Mouse (Mus musculus): ENCODE measurements at regions not wholly inside any gene's neighbourhood (a gene's known extent, or its start where the extent isn't known, plus 50 kb on each side); places are given as distances from the start of the nearest gene placed in this dataset.

DNA sequence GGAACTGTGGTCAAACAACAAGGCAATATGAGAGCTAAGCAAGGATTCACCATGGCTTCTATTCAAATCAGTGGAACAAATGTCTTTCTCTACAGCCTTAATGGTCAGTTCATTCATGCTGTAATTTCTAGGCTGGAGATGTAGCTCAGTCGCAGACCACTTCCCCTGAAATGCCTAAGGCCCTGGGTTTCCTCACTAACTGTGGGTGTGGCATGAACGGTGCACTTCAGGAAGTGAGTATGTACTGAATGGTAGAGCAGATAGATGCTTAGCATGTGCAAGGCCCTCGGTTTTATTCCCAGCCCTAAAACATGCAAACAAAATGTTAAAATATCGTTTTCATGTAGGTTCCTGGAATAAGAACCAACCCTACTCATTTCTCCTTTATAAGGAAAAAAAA is 129.3 kb upstream of the Sp8 start:
- Histone ChIP-seq H3K36me3 (ENCODE audit: control insufficient read depth, insufficient read depth, low read length) (no peaks in the 10 kb centered on the region), H3K4me1 (replicated peaks; ENCODE audit: control insufficient read depth, insufficient read depth, low read length) (no peaks in the 10 kb centered on the region; the same call in 1 of the 2 replicates), H3K9me3 (ENCODE audit: control insufficient read depth, low read length) (no peaks in the 10 kb centered on the region), H3K4me2 (ENCODE audit: low read depth, low read length, severe bottlenecking) (no peak overlapping the region), H3K9ac (ENCODE audit: low read length) (no peak overlapping the region), H3K27me3 (ENCODE audit: control insufficient read depth, insufficient read depth, low read length) (peaks cover 10% of the 10 kb centered on the region), H3K4me3 (ENCODE audit: low read depth, low read length) (no peak overlapping the region), H3K27ac (ENCODE audit: low read depth, low read length) (no peak overlapping the region)
- ATAC-seq (replicated peaks; ENCODE audit: low FRiP score): no peak
- 85% methylated on average over 4 of the region's 4 CpGs for WGBS
- no peak for DNase-seq (ENCODE audit: low spot score)

DNA sequence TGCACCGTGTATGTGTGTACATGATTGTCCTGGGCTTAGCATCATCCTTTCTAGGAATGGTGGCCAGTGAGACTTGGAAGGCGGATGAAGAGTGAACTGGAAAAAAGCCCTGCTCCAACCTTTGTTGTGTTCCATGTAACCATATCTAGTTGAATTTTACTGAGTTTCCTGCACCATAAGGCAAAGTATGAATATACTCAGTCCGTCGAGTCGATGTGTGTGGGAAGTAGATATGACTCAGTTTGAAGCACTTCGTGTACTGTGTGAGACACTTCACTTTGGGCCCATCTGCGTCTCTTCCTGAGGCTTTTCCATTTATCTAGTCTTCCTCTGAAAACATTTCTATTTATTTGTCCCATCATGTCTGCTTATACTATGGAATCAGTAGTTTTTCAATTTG is 139.5 kb upstream of the Sp8 start:
- 88% methylated on average over 7 of the region's 7 CpGs for WGBS
- no peak for ATAC-seq (replicated peaks; ENCODE audit: low FRiP score)

DNA sequence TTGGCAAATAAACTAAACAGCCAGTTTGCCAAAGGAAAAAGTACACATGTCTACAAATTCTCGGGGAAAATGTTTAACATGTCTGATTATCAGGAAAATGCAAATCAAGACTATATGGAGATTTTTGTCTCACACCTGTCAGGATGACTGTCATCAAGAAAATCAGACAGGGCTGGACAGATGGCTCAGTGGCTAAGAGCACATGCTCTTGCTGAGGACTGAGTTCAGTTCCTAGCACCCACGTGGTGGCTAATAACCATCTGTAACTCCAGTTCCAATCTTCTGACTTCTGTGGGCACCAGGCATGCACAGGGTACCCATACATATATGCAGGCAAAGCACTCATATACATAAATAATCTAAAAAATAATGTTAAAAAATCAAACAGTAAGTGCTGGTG is 141.3 kb upstream of the Sp8 start:
- ATAC-seq (replicated peaks; ENCODE audit: low FRiP score): no peak
- Histone ChIP-seq H3K4me3 (ENCODE audit: low read depth, low read length) (no peak overlapping the region), H3K4me1 (replicated peaks; ENCODE audit: control insufficient read depth, insufficient read depth, low read length) (no peaks in the 10 kb centered on the region; the same call in 1 of the 2 replicates), H3K4me2 (ENCODE audit: low read depth, low read length, severe bottlenecking) (no peak overlapping the region), H3K27ac (ENCODE audit: low read depth, low read length) (no peak overlapping the region), H3K9me3 (ENCODE audit: control insufficient read depth, low read length) (no peaks in the 10 kb centered on the region), H3K27me3 (ENCODE audit: control insufficient read depth, insufficient read depth, low read length) (no peaks in the 10 kb centered on the region), H3K36me3 (ENCODE audit: control insufficient read depth, insufficient read depth, low read length) (no peaks in the 10 kb centered on the region), H3K9ac (ENCODE audit: low read length) (no peak overlapping the region)
- 84% methylated on average over 2 of the region's 2 CpGs for WGBS
- DNase-seq (ENCODE audit: low spot score): no peak

More for the DNA sequence above, 139.5 kb upstream of the Sp8 start:
- H3K9ac ChIP-seq (ENCODE audit: low read length): no peak overlapping the region
- DNase-seq (ENCODE audit: low spot score): no peak
- no peaks in the 10 kb centered on the region for H3K36me3 ChIP-seq (ENCODE audit: control insufficient read depth, insufficient read depth, low read length)
- no peaks in the 10 kb centered on the region for H3K9me3 ChIP-seq (ENCODE audit: control insufficient read depth, low read length)
- no peaks in the 10 kb centered on the region; the same call in 1 of the 2 replicates for H3K4me1 ChIP-seq (replicated peaks; ENCODE audit: control insufficient read depth, insufficient read depth, low read length)
- H3K27me3 ChIP-seq (ENCODE audit: control insufficient read depth, insufficient read depth, low read length): no peaks in the 10 kb centered on the region
- no peak overlapping the region for H3K4me2 ChIP-seq (ENCODE audit: low read depth, low read length, severe bottlenecking)
- H3K27ac ChIP-seq (ENCODE audit: low read depth, low read length): no peak overlapping the region
- no peak overlapping the region for H3K4me3 ChIP-seq (ENCODE audit: low read depth, low read length)

DNA sequence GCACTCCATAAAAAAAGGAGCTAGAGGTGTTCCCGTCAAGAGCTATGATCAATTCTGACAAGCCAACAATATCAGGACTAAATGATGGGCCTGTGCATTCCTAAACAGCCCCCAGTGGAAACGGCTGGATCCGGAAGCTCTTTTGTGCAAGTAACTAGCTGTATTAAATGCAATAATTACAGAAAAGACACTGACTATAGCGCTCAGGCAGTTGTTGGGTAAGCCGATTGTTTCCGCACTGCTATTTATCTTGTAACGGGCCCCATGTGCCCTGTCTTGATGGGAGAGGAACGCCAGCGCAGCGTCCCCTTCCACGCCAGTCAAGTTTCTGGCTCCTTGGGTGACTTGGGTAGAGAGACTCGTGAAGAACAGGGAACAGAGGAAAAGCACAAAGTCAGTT is 142.4 kb upstream of the Sp8 start:
- ATAC-seq (replicated peaks; ENCODE audit: low FRiP score) (no peak), DNase-seq (ENCODE audit: low spot score) (no peak)
- H3K9me3 ChIP-seq (ENCODE audit: control insufficient read depth, low read length): no peaks in the 10 kb centered on the region
- H3K4me3 ChIP-seq (ENCODE audit: low read depth, low read length): no peak overlapping the region
- no peak overlapping the region for H3K4me2 ChIP-seq (ENCODE audit: low read depth, low read length, severe bottlenecking)
- WGBS: 55% methylated on average over 12 of the region's 12 CpGs
- no peaks in the 10 kb centered on the region for H3K27me3 ChIP-seq (ENCODE audit: control insufficient read depth, insufficient read depth, low read length)
- H3K9ac ChIP-seq (ENCODE audit: low read length): no peak overlapping the region
- no peaks in the 10 kb centered on the region for H3K36me3 ChIP-seq (ENCODE audit: control insufficient read depth, insufficient read depth, low read length)
- H3K27ac ChIP-seq (ENCODE audit: low read depth, low read length): no peak overlapping the region
- no peaks in the 10 kb centered on the region; the same call in 1 of the 2 replicates for H3K4me1 ChIP-seq (replicated peaks; ENCODE audit: control insufficient read depth, insufficient read depth, low read length)

DNA sequence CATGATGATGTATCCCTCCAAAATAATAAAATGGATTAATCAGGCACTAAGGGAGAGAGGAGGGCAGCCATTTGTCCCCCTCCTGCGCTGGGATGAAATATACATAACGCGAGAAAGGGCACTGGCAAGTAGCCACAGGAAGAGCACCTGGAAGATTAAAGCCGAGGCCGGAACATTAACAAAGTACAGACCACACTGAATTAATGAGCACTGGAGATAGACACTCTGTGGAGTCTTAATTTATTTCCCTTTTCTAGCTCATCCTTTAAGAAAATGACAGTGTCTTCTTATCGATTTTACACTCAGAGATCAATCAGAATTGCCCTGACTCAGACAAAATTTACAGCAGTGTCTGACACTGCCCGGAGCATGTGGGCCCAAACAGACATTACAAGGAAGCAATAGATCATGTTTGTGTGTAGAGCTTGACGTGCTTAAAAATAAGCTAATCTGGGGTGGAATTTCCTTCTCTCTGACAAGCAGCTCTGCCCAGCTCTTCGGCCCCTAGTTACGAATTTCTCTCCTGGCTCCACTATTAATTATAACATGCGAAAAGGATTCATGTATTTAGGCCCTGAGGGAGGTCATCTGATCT is 143.0 kb upstream of the Sp8 start:
- no peak overlapping the region for H3K4me2 ChIP-seq (ENCODE audit: low read depth, low read length, severe bottlenecking)
- WGBS: 77% methylated on average over 11 of the region's 11 CpGs
- H3K9ac ChIP-seq (ENCODE audit: low read length): no peak overlapping the region
- no peaks in the 10 kb centered on the region for H3K9me3 ChIP-seq (ENCODE audit: control insufficient read depth, low read length)
- DNase-seq (ENCODE audit: low spot score): no peak
- H3K36me3 ChIP-seq (ENCODE audit: control insufficient read depth, insufficient read depth, low read length): no peaks in the 10 kb centered on the region
- H3K4me1 ChIP-seq (replicated peaks; ENCODE audit: control insufficient read depth, insufficient read depth, low read length): no peaks in the 10 kb centered on the region; the same call in 1 of the 2 replicates
- no peak overlapping the region for H3K27ac ChIP-seq (ENCODE audit: low read depth, low read length)
- H3K4me3 ChIP-seq (ENCODE audit: low read depth, low read length): no peak overlapping the region
- no peaks in the 10 kb centered on the region for H3K27me3 ChIP-seq (ENCODE audit: control insufficient read depth, insufficient read depth, low read length)
- no peak for ATAC-seq (replicated peaks; ENCODE audit: low FRiP score)

DNA sequence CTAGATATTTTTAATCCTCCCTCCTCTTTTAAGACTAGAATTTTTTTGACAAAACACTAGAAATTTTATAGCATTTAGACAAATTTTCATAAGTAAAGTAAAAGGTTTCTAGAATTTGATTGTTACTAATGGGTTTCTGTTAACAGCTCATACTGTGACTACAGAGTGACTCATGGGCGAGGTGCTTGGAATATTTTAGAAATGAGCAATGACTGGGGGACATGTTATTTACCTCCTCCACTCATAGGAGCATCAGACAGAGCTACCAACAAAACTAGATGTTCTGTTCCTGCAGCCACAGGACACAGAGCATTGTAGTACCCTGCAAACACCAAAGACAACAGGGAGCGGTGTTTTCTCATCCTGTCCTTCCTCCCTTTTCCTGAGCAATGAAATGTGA is 144.3 kb upstream of the Sp8 start:
- WGBS: 90% methylated on average over 2 of the region's 2 CpGs
- H3K27ac ChIP-seq (ENCODE audit: low read depth, low read length): no peak overlapping the region
- H3K4me1 ChIP-seq (replicated peaks; ENCODE audit: control insufficient read depth, insufficient read depth, low read length): no peaks in the 10 kb centered on the region; the same call in 1 of the 2 replicates

DNA sequence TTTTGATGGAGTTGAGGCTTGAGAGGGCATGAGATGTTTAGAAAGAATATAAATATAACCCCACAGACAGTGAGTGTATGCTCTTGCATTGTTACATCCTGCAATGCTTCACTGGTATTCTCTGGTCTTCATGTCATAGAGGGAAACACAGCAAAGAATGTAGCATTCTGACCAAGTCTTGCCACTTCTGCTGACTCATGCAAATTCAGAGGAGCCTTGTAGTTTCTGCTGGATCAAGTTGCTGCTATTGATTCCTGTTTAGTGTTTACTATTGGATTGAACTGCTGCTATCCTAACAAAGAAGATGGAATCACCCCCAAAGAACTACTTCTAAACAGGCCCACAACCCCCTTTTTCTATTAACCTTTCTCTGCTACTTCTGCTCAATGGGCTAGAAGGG is 148.0 kb upstream of the Sp8 start:
- H3K27ac ChIP-seq (ENCODE audit: low read depth, low read length): no peak overlapping the region
- DNase-seq (ENCODE audit: low spot score): no peak
- no peaks in the 10 kb centered on the region for H3K9me3 ChIP-seq (ENCODE audit: control insufficient read depth, low read length)
- no peak overlapping the region for H3K9ac ChIP-seq (ENCODE audit: low read length)
- H3K36me3 ChIP-seq (ENCODE audit: control insufficient read depth, insufficient read depth, low read length): no peaks in the 10 kb centered on the region
- no peak for ATAC-seq (replicated peaks; ENCODE audit: low FRiP score)
- no peaks in the 10 kb centered on the region for H3K27me3 ChIP-seq (ENCODE audit: control insufficient read depth, insufficient read depth, low read length)
- no peak overlapping the region for H3K4me2 ChIP-seq (ENCODE audit: low read depth, low read length, severe bottlenecking)
- no peak overlapping the region for H3K4me3 ChIP-seq (ENCODE audit: low read depth, low read length)
- H3K4me1 ChIP-seq (replicated peaks; ENCODE audit: control insufficient read depth, insufficient read depth, low read length): no peaks in the 10 kb centered on the region

More for the DNA sequence above, 144.3 kb upstream of the Sp8 start:
- Histone ChIP-seq H3K4me2 (ENCODE audit: low read depth, low read length, severe bottlenecking) (no peak overlapping the region), H3K27me3 (ENCODE audit: control insufficient read depth, insufficient read depth, low read length) (no peaks in the 10 kb centered on the region), H3K36me3 (ENCODE audit: control insufficient read depth, insufficient read depth, low read length) (no peaks in the 10 kb centered on the region), H3K9ac (ENCODE audit: low read length) (no peak overlapping the region), H3K9me3 (ENCODE audit: control insufficient read depth, low read length) (no peaks in the 10 kb centered on the region), H3K4me3 (ENCODE audit: low read depth, low read length) (no peak overlapping the region)
- ATAC-seq (replicated peaks; ENCODE audit: low FRiP score): no peak
- DNase-seq (ENCODE audit: low spot score): no peak

DNA sequence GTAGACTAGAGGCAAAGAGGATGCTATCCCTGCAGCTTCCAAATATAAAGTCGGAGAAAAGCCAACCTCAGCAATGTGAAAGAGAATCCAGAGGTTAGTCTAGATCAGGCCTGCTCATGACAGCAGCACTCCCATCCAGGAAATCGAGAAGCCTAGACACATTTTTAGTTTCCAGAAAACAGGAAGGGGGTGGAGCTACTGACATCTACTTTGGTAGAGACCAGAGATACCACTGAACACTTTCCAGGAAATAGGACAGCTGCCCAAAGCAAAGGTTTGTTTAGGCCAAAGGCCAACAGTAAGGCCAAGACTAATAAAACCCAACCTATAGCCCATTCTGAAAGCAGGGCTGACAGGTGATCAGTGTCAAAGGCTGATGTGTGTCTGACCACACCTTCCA is 151.4 kb upstream of the Sp8 start:
- Histone ChIP-seq H3K4me1 (replicated peaks; ENCODE audit: control insufficient read depth, insufficient read depth, low read length) (no peaks in the 10 kb centered on the region), H3K36me3 (ENCODE audit: control insufficient read depth, insufficient read depth, low read length) (no peaks in the 10 kb centered on the region), H3K4me2 (ENCODE audit: low read depth, low read length, severe bottlenecking) (no peak overlapping the region), H3K27ac (ENCODE audit: low read depth, low read length) (no peak overlapping the region), H3K9me3 (ENCODE audit: control insufficient read depth, low read length) (no peaks in the 10 kb centered on the region), H3K9ac (ENCODE audit: low read length) (no peak overlapping the region), H3K4me3 (ENCODE audit: low read depth, low read length) (no peak overlapping the region), H3K27me3 (ENCODE audit: control insufficient read depth, insufficient read depth, low read length) (no peaks in the 10 kb centered on the region)
- ATAC-seq (replicated peaks; ENCODE audit: low FRiP score): no peak
- DNase-seq (ENCODE audit: low spot score): no peak
- 86% methylated on average over 2 of the region's 2 CpGs for WGBS

DNA sequence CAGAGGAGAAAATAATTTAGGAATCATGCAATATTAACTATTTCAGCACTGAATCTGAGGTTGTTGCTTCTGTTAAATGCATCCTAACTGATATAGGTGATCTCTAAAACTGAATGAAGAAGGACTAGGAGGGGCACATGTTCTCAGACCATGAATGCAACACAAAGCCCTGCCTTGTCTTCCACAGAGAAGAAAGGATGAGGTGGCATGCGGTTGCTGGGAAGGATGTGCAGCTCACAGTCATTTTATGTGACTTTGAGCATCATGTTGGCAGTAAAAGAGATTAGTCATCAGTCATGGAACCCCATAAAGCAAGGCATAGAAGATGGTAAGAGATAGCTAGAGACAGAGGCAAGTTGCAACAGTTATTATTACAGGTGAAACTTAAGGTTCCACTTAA is 163.2 kb upstream of the Sp8 start:
- Histone ChIP-seq H3K9ac (ENCODE audit: low read length) (no peak overlapping the region), H3K27me3 (ENCODE audit: control insufficient read depth, insufficient read depth, low read length) (no peaks in the 10 kb centered on the region), H3K4me2 (ENCODE audit: low read depth, low read length, severe bottlenecking) (no peak overlapping the region), H3K27ac (ENCODE audit: low read depth, low read length) (no peak overlapping the region), H3K4me1 (replicated peaks; ENCODE audit: control insufficient read depth, insufficient read depth, low read length) (no peaks in the 10 kb centered on the region), H3K4me3 (ENCODE audit: low read depth, low read length) (no peak overlapping the region), H3K9me3 (ENCODE audit: control insufficient read depth, low read length) (no peaks in the 10 kb centered on the region), H3K36me3 (ENCODE audit: control insufficient read depth, insufficient read depth, low read length) (no peaks in the 10 kb centered on the region)
- 93% methylated on average over 1 of the region's 1 CpGs for WGBS
- no peak for DNase-seq (ENCODE audit: low spot score)
- no peak for ATAC-seq (replicated peaks; ENCODE audit: low FRiP score)

Measured in forebrain, embryonic 11.5 days (tissue).